Mouse (Mus musculus) lung, embryonic 15.5 days (tissue): ENCODE measurements around the gene Ppp1r12b. TPM values are rescaled to one million over a fixed set of nuclear protein-coding genes. Genes with fewer than 3 reads are reported as not detected.

Experiments
- ATAC-seq: fragments of 200-750 bp; cut with Nextera tagmentation; 2 replicates; pipeline ENCODE4 v1.8.0; 2017; ENCODE audit warnings: moderate number of reproducible peaks, borderline replicate concordance; ENCODE audit not compliant: low FRiP score, low TSS enrichment; ENCODE audit errors: extremely low read depth
- H3K27ac ChIP-seq: fragments of 300-500 bp; sonication (generic); 2 replicates; pipeline ENCODE4 v1.5.1; 2015; ENCODE audit warnings: moderate library complexity, mild to moderate bottlenecking, inconsistent platforms
- H3K27me3 ChIP-seq: fragments of 300-500 bp; sonication (generic); 2 replicates; pipeline ENCODE4 v1.6.1; 2015; ENCODE audit warnings: inconsistent platforms
- H3K36me3 ChIP-seq: fragments of 300-500 bp; sonication (generic); 2 replicates; pipeline ENCODE4 v1.6.1; 2015; ENCODE audit warnings: inconsistent platforms
- H3K4me1 ChIP-seq: fragments of 300-500 bp; sonication (generic); 2 replicates; pipeline ENCODE4 v1.6.1; 2015; ENCODE audit warnings: inconsistent platforms
- H3K4me2 ChIP-seq: fragments of 300-500 bp; sonication (generic); 2 replicates; pipeline ENCODE4 v1.6.1; 2015; ENCODE audit warnings: inconsistent platforms, mild to moderate bottlenecking, moderate library complexity
- H3K4me3 ChIP-seq: fragments of 300-500 bp; sonication (generic); 2 replicates; pipeline ENCODE4 v1.5.1; 2015; ENCODE audit warnings: mild to moderate bottlenecking, inconsistent platforms
- H3K9ac ChIP-seq: fragments of 300-500 bp; sonication (generic); 2 replicates; pipeline ENCODE4 v1.6.1; 2015; ENCODE audit warnings: inconsistent platforms
- H3K9me3 ChIP-seq: fragments of 300-500 bp; sonication (generic); 2 replicates; pipeline ENCODE4 v1.6.1; 2016; ENCODE audit warnings: inconsistent platforms
- WGBS: fragments of 180-500 bp; shearing (Covaris S2); methylation state at CpG from one replicate; pipeline ENCODE4 v1.1.7; 2015; 5-methylcytosine and 5-hydroxymethylcytosine counted together
- polyA plus RNA-seq: library from polyadenylated mRNA; unstranded; fragments of >200 nt; fragmentation: Nextera tagmentation; extraction: Ambion mirVana; gene quantifications from 2 replicates; pipeline ENCODE4 v1.2.1, GENCODE M21; 2015

Ppp1r12b gene
- polyA plus RNA-seq, 1 experiment from 2014 or later: 11.2 TPM

GRCm38 (mm10) chr1:134889629-134890028, 66.1 kb downstream of the Ppp1r12b start:
- H3K9ac ChIP-seq: no peak overlapping the region
- H3K36me3 ChIP-seq: peaks cover 14% of the 10 kb centered on the region; the same call in 1 of the 2 replicates

GRCm38 (mm10) chr1:134875800-134876199, 79.9 kb downstream of the Ppp1r12b start:
- Histone ChIP-seq H3K4me1 (no peaks in the 10 kb centered on the region), H3K9me3 (no peaks in the 10 kb centered on the region), H3K9ac (no peak overlapping the region), H3K4me2 (no peak overlapping the region), H3K36me3 (peaks cover 25% of the 10 kb centered on the region), H3K27ac (no peak overlapping the region), H3K4me3 (no peak overlapping the region), H3K27me3 (no peaks in the 10 kb centered on the region)
- no peak for ATAC-seq
- WGBS: 18% methylated on average over 4 of the region's 4 CpGs

More at GRCm38 (mm10) chr1:134889629-134890028, 66.1 kb downstream of the Ppp1r12b start:
- H3K9me3 ChIP-seq: no peaks in the 10 kb centered on the region
- ATAC-seq: no peak
- H3K4me3 ChIP-seq: no peak overlapping the region
- no peak overlapping the region for H3K27ac ChIP-seq
- no peaks in the 10 kb centered on the region for H3K27me3 ChIP-seq
- 93% methylated on average over 6 of the region's 6 CpGs for WGBS
- H3K4me1 ChIP-seq: no peaks in the 10 kb centered on the region
- H3K4me2 ChIP-seq: no peak overlapping the region

GRCm38 (mm10) chr1:134872678-134873077, 83.1 kb downstream of the Ppp1r12b start:
- WGBS: 80% methylated on average over 6 of the region's 6 CpGs
- H3K9ac ChIP-seq: no peak overlapping the region
- no peak for ATAC-seq
- no peaks in the 10 kb centered on the region for H3K4me1 ChIP-seq
- H3K27me3 ChIP-seq: no peaks in the 10 kb centered on the region
- peaks cover 25% of the 10 kb centered on the region for H3K36me3 ChIP-seq
- H3K4me3 ChIP-seq: no peak overlapping the region
- no peaks in the 10 kb centered on the region for H3K9me3 ChIP-seq
- H3K4me2 ChIP-seq: no peak overlapping the region
- H3K27ac ChIP-seq: no peak overlapping the region

DNA sequence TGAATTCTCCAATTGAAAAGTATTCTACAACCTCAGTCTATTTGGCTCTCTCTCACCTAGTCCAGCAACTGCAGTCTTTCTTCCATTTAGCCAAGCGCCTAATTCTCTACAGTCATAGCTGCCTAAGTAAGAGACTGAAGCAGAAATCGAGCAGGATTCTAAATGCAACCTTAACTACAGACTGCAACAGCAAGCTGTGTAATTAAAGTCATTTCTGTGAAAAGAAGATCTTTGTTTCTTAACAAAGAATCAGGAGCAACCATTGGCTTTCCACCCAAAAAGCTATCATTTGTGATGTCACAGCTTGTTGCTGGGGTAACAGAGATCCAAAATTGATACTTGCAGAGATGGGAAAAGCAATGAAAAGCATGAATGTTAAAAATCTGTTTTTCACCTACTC, 89.3 kb downstream of the Ppp1r12b start:
- no peak overlapping the region for H3K27ac ChIP-seq
- no peak overlapping the region for H3K4me3 ChIP-seq
- no peak overlapping the region for H3K9ac ChIP-seq
- no peaks in the 10 kb centered on the region for H3K4me1 ChIP-seq
- ATAC-seq: no peak
- H3K27me3 ChIP-seq: no peaks in the 10 kb centered on the region
- peaks cover 9% of the 10 kb centered on the region; the same call in 1 of the 2 replicates for H3K36me3 ChIP-seq
- 88% methylated on average over 2 of the region's 2 CpGs for WGBS
- no peaks in the 10 kb centered on the region for H3K9me3 ChIP-seq
- H3K4me2 ChIP-seq: no peak overlapping the region

DNA sequence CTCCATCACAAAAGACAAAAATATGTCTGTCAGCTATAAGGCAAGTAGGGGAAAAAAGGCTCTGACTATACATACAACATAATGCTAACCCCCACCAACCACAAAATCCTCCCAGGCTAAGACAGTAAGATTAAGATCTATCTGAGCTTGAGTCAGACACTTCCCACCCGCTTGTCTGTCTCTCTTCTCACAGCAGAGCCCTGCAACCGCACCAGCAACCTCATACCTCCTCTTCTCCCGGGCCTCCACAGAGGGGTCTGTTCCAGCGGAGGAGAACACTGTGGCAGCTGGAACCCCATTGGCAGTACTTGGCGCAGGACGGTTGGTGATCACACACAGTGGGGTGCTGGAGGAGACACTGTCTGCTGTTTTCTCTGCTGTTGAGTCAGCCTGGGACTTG, 90.2 kb downstream of the Ppp1r12b start:
- H3K4me1 ChIP-seq: no peaks in the 10 kb centered on the region
- ATAC-seq: no peak
- no peaks in the 10 kb centered on the region for H3K9me3 ChIP-seq
- WGBS: 72% methylated on average over 6 of the region's 6 CpGs
- no peaks in the 10 kb centered on the region for H3K27me3 ChIP-seq
- peaks cover 9% of the 10 kb centered on the region; the same call in 1 of the 2 replicates for H3K36me3 ChIP-seq
- H3K27ac ChIP-seq: no peak overlapping the region
- H3K9ac ChIP-seq: no peak overlapping the region
- H3K4me2 ChIP-seq: no peak overlapping the region
- no peak overlapping the region for H3K4me3 ChIP-seq

DNA sequence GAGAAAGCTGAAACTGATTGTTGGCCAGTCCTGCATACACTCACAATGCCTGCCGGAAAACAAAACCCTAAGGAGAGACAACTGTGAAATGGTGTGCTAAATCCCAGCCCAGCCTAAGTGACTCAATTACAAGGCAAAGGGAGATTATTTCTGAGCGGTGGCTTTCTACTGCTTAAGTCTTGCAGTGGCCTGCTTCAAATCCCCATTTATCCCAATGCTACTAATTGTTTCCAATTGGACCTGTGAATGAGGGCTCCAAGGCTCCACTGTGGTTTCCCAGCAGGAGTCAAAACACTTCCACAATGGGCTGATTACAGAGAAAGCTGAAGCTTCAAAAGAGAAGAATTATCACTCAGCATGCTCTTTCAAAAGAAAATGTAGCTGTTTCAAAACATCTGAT, 95.2 kb downstream of the Ppp1r12b start:
- no peak overlapping the region for H3K9ac ChIP-seq
- no peaks in the 10 kb centered on the region for H3K9me3 ChIP-seq
- no peak overlapping the region for H3K4me2 ChIP-seq
- no peak overlapping the region for H3K27ac ChIP-seq
- H3K27me3 ChIP-seq: no peaks in the 10 kb centered on the region
- H3K36me3 ChIP-seq: no peaks in the 10 kb centered on the region
- 0 out of 2 replicates have a peak, but pooled peaks cover 6% of the 10 kb centered on the region for H3K4me1 ChIP-seq
- 60% methylated on average over 2 of the region's 2 CpGs for WGBS
- H3K4me3 ChIP-seq: no peak overlapping the region
- no peak for ATAC-seq

- H3K4me2 ChIP-seq: no peak overlapping the region
- H3K36me3 ChIP-seq: no peaks in the 10 kb centered on the region
- no peak overlapping the region for H3K4me3 ChIP-seq
- WGBS: 37% methylated on average over 3 of the region's 3 CpGs
- H3K9me3 ChIP-seq: no peaks in the 10 kb centered on the region
- H3K9ac ChIP-seq: no peak overlapping the region
- no peaks in the 10 kb centered on the region for H3K27me3 ChIP-seq
- 0 out of 2 replicates have a peak, but pooled peaks cover 6% of the 10 kb centered on the region for H3K4me1 ChIP-seq
- peak; percentile 83 for ATAC-seq
- peak overlapping the region; percentile 22; the same call in 1 of the 2 replicates for H3K27ac ChIP-seq
Measured at GRCm38 (mm10) chr1:134858344-134859053, 97.2 kb downstream of the Ppp1r12b start.

GRCm38 (mm10) chr1:134854325-134854982, 101.3 kb downstream of the Ppp1r12b start:
- no peak overlapping the region for H3K9ac ChIP-seq
- H3K4me2 ChIP-seq: no peak overlapping the region
- no peak for ATAC-seq
- H3K4me3 ChIP-seq: no peak overlapping the region
- H3K9me3 ChIP-seq: no peaks in the 10 kb centered on the region
- 69% methylated on average over 1 of the region's 1 CpGs for WGBS
- H3K27me3 ChIP-seq: no peaks in the 10 kb centered on the region
- H3K36me3 ChIP-seq: no peaks in the 10 kb centered on the region
- no peak overlapping the region for H3K27ac ChIP-seq
- H3K4me1 ChIP-seq: 0 out of 2 replicates have a peak, but pooled peaks cover 6% of the 10 kb centered on the region

- Histone ChIP-seq H3K4me2 (no peak overlapping the region), H3K27ac (no peak overlapping the region), H3K27me3 (no peaks in the 10 kb centered on the region), H3K4me1 (no peaks in the 10 kb centered on the region), H3K9ac (no peak overlapping the region), H3K4me3 (no peak overlapping the region), H3K36me3 (no peaks in the 10 kb centered on the region), H3K9me3 (no peaks in the 10 kb centered on the region)
- 89% methylated on average over 3 of the region's 3 CpGs for WGBS
- ATAC-seq: no peak
Measured at GRCm38 (mm10) chr1:134852797-134853196, 102.9 kb downstream of the Ppp1r12b start.

GRCm38 (mm10) chr1:134851211-134851610, 104.5 kb downstream of the Ppp1r12b start:
- no peaks in the 10 kb centered on the region for H3K27me3 ChIP-seq
- no peak overlapping the region for H3K27ac ChIP-seq
- ATAC-seq: no peak
- WGBS: 86% methylated on average over 5 of the region's 5 CpGs
- no peaks in the 10 kb centered on the region for H3K9me3 ChIP-seq
- H3K4me1 ChIP-seq: no peaks in the 10 kb centered on the region
- H3K4me2 ChIP-seq: no peak overlapping the region
- no peaks in the 10 kb centered on the region for H3K36me3 ChIP-seq
- H3K4me3 ChIP-seq: no peak overlapping the region
- H3K9ac ChIP-seq: no peak overlapping the region

GRCm38 (mm10) chr1:134850361-134850760, 105.4 kb downstream of the Ppp1r12b start:
- H3K27me3 ChIP-seq: no peaks in the 10 kb centered on the region
- WGBS: 93% methylated on average over 3 of the region's 3 CpGs
- H3K4me2 ChIP-seq: no peak overlapping the region
- no peaks in the 10 kb centered on the region for H3K9me3 ChIP-seq
- H3K36me3 ChIP-seq: no peaks in the 10 kb centered on the region
- no peak overlapping the region for H3K4me3 ChIP-seq
- no peak overlapping the region for H3K9ac ChIP-seq
- H3K4me1 ChIP-seq: no peaks in the 10 kb centered on the region
- ATAC-seq: no peak
- no peak overlapping the region for H3K27ac ChIP-seq

DNA sequence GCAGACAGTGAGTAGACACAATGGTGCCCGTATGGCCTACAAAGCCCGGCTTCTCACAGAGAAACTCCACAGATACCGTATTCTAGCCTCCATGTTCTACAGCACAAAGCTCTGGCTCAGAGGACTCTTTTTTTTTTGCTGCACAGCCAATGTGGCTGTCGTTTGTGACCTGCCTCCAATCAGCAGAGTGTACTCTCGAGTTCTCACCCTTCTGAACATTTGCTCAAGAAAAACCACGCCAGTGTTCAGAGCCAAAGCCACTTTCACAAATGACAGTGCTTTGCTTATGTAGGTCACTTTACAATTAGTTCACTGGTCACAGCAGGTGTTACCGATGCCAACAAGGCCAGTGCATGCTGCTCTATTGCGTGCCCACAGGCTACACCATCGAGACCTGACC, 107.9 kb downstream of the Ppp1r12b start:
- 80% methylated on average over 9 of the region's 9 CpGs for WGBS
- no peak overlapping the region for H3K9ac ChIP-seq
- no peak overlapping the region for H3K4me2 ChIP-seq
- no peak overlapping the region for H3K27ac ChIP-seq
- no peaks in the 10 kb centered on the region for H3K9me3 ChIP-seq
- H3K4me3 ChIP-seq: no peak overlapping the region
- H3K27me3 ChIP-seq: no peaks in the 10 kb centered on the region
- no peak for ATAC-seq
- H3K4me1 ChIP-seq: no peaks in the 10 kb centered on the region
- H3K36me3 ChIP-seq: no peaks in the 10 kb centered on the region
